Mouse (Mus musculus): ENCODE measurements around the gene Rnf220.

The Rnf220 gene

GRCm38 (mm10) chr4:117302027-117302806 is 194.6 kb downstream of the Rnf220 start:
- no peak for DNase-seq (ENCODE audit: low spot score)

- no peak for DNase-seq (ENCODE audit: low spot score)
These were observed 196.9 kb downstream of the Rnf220 start for GRCm38 (mm10) chr4:117299921-117300320.

- DNase-seq (ENCODE audit: low spot score): no peak
These were observed 199.0 kb downstream of the Rnf220 start for GRCm38 (mm10) chr4:117297819-117298218.

GRCm38 (mm10) chr4:117296849-117297593 is 199.8 kb downstream of the Rnf220 start:
- no peak for DNase-seq (ENCODE audit: low spot score)

DNA sequence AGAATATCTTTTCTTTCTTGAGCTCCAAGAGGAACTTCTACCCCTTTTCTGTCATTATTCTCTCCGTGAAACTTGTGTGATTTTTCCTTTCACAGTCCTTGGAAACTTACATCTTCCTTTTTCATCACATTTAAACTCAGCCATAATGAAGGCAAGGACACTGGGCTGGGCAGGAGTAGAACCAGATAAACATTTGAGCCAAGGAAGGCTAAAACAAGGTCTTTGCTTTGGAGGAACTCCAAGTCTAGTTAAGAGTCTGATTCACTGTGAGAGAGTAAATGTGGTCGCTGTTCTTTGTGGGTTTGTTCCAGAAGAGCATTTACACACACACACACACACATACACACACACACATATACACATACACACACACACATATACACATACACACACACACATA is 205.2 kb downstream of the Rnf220 start:
- no peak for DNase-seq (ENCODE audit: low spot score)

- peak; percentile 64 for DNase-seq (ENCODE audit: low spot score)
These were observed 207.7 kb downstream of the Rnf220 start for GRCm38 (mm10) chr4:117288927-117289801.

- DNase-seq (ENCODE audit: low spot score): no peak
These were observed 208.4 kb downstream of the Rnf220 start for GRCm38 (mm10) chr4:117288277-117288926.

GRCm38 (mm10) chr4:117284363-117284762 is 212.5 kb downstream of the Rnf220 start:
- DNase-seq (ENCODE audit: low spot score): no peak

- no peak for DNase-seq (ENCODE audit: low spot score)
These were observed 213.3 kb downstream of the Rnf220 start for GRCm38 (mm10) chr4:117283271-117284191.

DNA sequence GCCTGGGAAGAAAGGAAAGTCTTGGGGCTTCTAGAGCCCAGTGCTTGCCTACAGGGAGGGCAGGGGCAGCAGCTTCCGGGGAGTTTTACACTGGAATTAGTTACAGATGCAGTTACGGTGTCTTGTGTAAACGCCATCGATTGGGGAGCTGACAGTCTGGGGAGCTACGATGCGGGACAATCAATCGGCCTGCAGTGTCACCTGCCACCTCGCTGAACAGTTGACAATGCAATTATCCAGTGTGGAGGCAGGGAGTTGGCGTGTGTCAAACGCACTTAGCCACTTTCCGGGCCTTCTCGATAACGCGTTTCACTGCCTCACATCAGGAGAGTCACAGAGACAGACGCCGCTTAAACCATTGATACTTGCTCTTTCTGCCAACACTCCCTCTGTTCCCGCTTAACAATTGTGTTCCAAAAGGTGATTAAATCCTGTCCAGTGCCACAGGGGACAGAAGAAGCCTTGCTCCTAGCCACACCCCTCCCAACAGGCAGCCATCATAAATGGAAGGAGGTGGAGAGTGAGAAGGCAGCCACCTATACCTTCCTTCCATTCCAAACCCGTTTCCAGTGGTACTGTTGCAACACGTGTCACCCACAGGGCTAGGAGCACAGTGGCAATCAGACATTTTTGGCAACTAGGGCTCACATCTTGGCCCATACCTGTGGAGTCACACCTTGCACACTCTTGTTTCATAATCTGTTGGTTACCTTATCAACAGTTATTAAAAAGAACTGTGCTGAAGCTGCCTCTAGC is 215.6 kb downstream of the Rnf220 start:
- DNase-seq (ENCODE audit: low spot score): no peak

- no peak for DNase-seq (ENCODE audit: low spot score)
These were observed 216.4 kb downstream of the Rnf220 start for GRCm38 (mm10) chr4:117280397-117280930.

GRCm38 (mm10) chr4:117279253-117279642 is 217.6 kb downstream of the Rnf220 start:
- DNase-seq (ENCODE audit: low spot score): no peak

GRCm38 (mm10) chr4:117278381-117279252 is 218.2 kb downstream of the Rnf220 start:
- DNase-seq (ENCODE audit: low spot score): no peak

GRCm38 (mm10) chr4:117277687-117278086 is 219.2 kb downstream of the Rnf220 start:
- DNase-seq (ENCODE audit: low spot score): no peak

GRCm38 (mm10) chr4:117277021-117277420 is 219.8 kb downstream of the Rnf220 start:
- DNase-seq (ENCODE audit: low spot score): no peak

DNA sequence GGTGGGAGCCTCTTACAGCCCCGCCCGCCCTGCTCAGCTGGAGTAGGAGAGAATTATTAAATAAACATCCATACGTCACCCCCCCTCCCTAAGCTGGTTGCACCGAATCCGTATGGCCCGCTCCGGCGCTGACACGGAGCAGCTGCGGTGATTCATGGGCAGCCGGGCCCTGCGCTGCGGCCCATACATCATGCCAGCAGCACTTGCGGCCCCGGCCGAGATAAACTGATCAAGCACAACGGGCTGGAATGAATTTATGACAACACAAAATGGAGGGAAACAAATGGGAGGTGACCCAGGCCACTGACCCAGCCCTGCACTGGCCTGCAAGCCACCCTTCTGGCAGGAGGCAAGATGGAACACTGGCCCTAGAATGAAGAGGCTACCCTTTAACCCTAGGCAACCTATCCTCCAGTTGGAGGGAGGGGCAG is 220.6 kb downstream of the Rnf220 start:
- DNase-seq (ENCODE audit: low spot score): no peak

DNA sequence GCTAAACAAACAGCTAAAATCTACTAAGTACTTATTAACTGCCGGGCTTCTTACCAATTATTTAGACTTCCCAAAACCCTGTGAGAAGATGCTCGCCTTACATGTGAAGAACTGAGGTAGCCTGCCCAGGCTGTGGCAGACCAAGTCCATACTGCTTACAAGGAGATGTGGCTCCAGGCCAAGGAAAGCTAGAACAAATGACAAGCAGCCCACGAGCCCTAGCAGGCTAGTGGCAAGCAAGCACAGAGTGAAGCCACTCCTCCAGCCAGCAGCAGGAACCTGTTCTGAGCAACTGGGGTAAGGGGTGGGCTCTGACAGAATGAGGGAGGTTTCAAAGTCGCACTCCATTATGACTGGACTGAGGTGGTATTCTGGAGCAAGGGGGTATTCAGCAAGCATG is 222.1 kb downstream of the Rnf220 start:
- DNase-seq (ENCODE audit: low spot score): no peak

- DNase-seq (ENCODE audit: low spot score): no peak
These were observed 224.4 kb downstream of the Rnf220 start for GRCm38 (mm10) chr4:117272459-117272858.

GRCm38 (mm10) chr4:117270278-117270677 is 226.6 kb downstream of the Rnf220 start:
- DNase-seq (ENCODE audit: low spot score): peak; percentile 57

Data from T-cell, adult 2 months (primary cell).